Mouse (Mus musculus): ENCODE measurements around the gene Dync2li1. TPM values are rescaled to one million over a fixed set of nuclear protein-coding genes. Genes with fewer than 3 reads are reported as not detected.
A peak's percentile ranks its signal among the peaks of the same experiment; 100 is the strongest.

Dync2li1 gene
- total and polyA plus RNA-seq, 3 experiments, result 0.08 TPM; not detected in 2

- no peak overlapping the region for H3K4me3 ChIP-seq (ENCODE audit: control insufficient read depth in 1 of 2, insufficient read depth in 1 of 2, low read depth in 2 of 2, low read length in 2 of 2)
- no peaks in the 10 kb centered on the region; a peak in 1 of 4 replicates for H3K27me3 ChIP-seq (ENCODE audit: control insufficient read depth in 1 of 2, insufficient read depth in 2 of 2, low read length in 2 of 2)
- DNase-seq (ENCODE audit: low read depth, low spot score), result no peak
- H3K9ac ChIP-seq (ENCODE audit: control insufficient read depth, low read depth, low read length, poor library complexity, severe bottlenecking), result no peak overlapping the region
- H3K27ac ChIP-seq (ENCODE audit: control insufficient read depth, low read depth, low read length), result peak overlapping the region; percentile 37
- H3K9me3 ChIP-seq (replicated peaks; ENCODE audit: insufficient read depth, low read length), result no peaks in the 10 kb centered on the region
- H3K4me1 ChIP-seq (ENCODE audit: control insufficient read depth in 1 of 2, insufficient read depth in 2 of 2, low read length in 2 of 2), result peaks cover 13% of the 10 kb centered on the region in 2 experiments
- no peaks in the 10 kb centered on the region for H3K79me2 ChIP-seq (ENCODE audit: control insufficient read depth, insufficient read depth, low read length, poor library complexity)
- TF ChIP-seq ZKSCAN1 (IDR thresholded peaks at IDR 0.05; ENCODE audit: low read depth, low read length), result no peak
- TF ChIP-seq USF2 (IDR thresholded peaks at IDR 0.05; ENCODE audit: borderline replicate concordance in 1 of 2, insufficient read depth in 1 of 2, low read depth in 1 of 2, low read length in 2 of 2), result no peak
- no peak for TF ChIP-seq HCFC1 (IDR thresholded peaks at IDR 0.05; ENCODE audit: low read depth, low read length)
- no peak for TF ChIP-seq USF1 (IDR thresholded peaks at IDR 0.05; ENCODE audit: low read depth, low read length)
- no peak for TF ChIP-seq E2F4 (IDR thresholded peaks at IDR 0.05; ENCODE audit: borderline replicate concordance, low read depth, low read length)
- no peak for TF ChIP-seq GATA1 (IDR thresholded peaks at IDR 0.05; ENCODE audit: low read depth, low read length)
- no peak for TF ChIP-seq BHLHE40 (IDR thresholded peaks at IDR 0.05; ENCODE audit: borderline replicate concordance, low read depth, low read length)
- no peak for TF ChIP-seq POLR2AphosphoS5 (IDR thresholded peaks at IDR 0.05; ENCODE audit: borderline replicate concordance, low read depth, low read length)
- TF ChIP-seq NELFE (IDR thresholded peaks at IDR 0.05; ENCODE audit: low read depth, low read length), result no peak
- no peak for TF ChIP-seq UBTF (IDR thresholded peaks at IDR 0.05; ENCODE audit: borderline replicate concordance, insufficient read depth, low read depth, low read length)
- TF ChIP-seq TCF12 (IDR thresholded peaks at IDR 0.05; ENCODE audit: low read depth, low read length), result no peak
- TF ChIP-seq ZMIZ1 (IDR thresholded peaks at IDR 0.05; ENCODE audit: low read depth, low read length), result no peak
- no peak for TF ChIP-seq MYC (IDR thresholded peaks at IDR 0.05; ENCODE audit: low read depth, low read length)
- no peak for TF ChIP-seq MXI1 (IDR thresholded peaks at IDR 0.05; ENCODE audit: low read depth, low read length)
- H3K36me3 ChIP-seq (ENCODE audit: control insufficient read depth in 1 of 2, insufficient read depth in 2 of 2, low read length in 2 of 2), result peaks cover 0 to 12% of the 10 kb centered on the region in 2 experiments; a peak in 2 of 4 replicates
These were observed 19.6 kb downstream of the Dync2li1 start for GRCm38 (mm10) chr17:84645894-84646293.

GRCm38 (mm10) chr17:84646477-84646876 lies 20.2 kb downstream of the Dync2li1 start:
- no peak overlapping the region for H3K4me3 ChIP-seq (ENCODE audit: control insufficient read depth in 1 of 2, insufficient read depth in 1 of 2, low read depth in 2 of 2, low read length in 2 of 2)
- no peak overlapping the region for H3K27ac ChIP-seq (ENCODE audit: control insufficient read depth, low read depth, low read length)
- no peaks in the 10 kb centered on the region for H3K79me2 ChIP-seq (ENCODE audit: control insufficient read depth, insufficient read depth, low read length, poor library complexity)
- H3K9ac ChIP-seq (ENCODE audit: control insufficient read depth, low read depth, low read length, poor library complexity, severe bottlenecking), result no peak overlapping the region
- peaks cover 13% of the 10 kb centered on the region in 2 experiments for H3K4me1 ChIP-seq (ENCODE audit: control insufficient read depth in 1 of 2, insufficient read depth in 2 of 2, low read length in 2 of 2)
- TF ChIP-seq HCFC1 (IDR thresholded peaks at IDR 0.05; ENCODE audit: low read depth, low read length), result no peak
- no peak for TF ChIP-seq MXI1 (IDR thresholded peaks at IDR 0.05; ENCODE audit: low read depth, low read length)
- no peak for TF ChIP-seq ELF1 (IDR thresholded peaks at IDR 0.05; ENCODE audit: low read depth, low read length)
- TF ChIP-seq POLR2AphosphoS2 (IDR thresholded peaks at IDR 0.05; ENCODE audit: low read length), result no peak
- no peak for TF ChIP-seq NRF1 (IDR thresholded peaks at IDR 0.05; ENCODE audit: insufficient read depth, low read depth, low read length, poor library complexity, severe bottlenecking)
- TF ChIP-seq KAT2A (conservative IDR thresholded peaks at IDR 0.05; ENCODE audit: low read depth, low read length), result no peak
- TF ChIP-seq ZNF384 (IDR thresholded peaks at IDR 0.05; ENCODE audit: low read depth, low read length), result no peak
- no peak for TF ChIP-seq MEF2A (IDR thresholded peaks at IDR 0.05; ENCODE audit: extremely low read depth, insufficient replicate concordance, low read depth, low read length, poor library complexity, severe bottlenecking)
- TF ChIP-seq CHD2 (IDR thresholded peaks at IDR 0.05; ENCODE audit: low read length), result no peak
- no peak for TF ChIP-seq JUND (IDR thresholded peaks at IDR 0.05; ENCODE audit: low read depth, low read length)
- TF ChIP-seq USF1 (IDR thresholded peaks at IDR 0.05; ENCODE audit: low read depth, low read length), result no peak
- no peak for TF ChIP-seq ZMIZ1 (IDR thresholded peaks at IDR 0.05; ENCODE audit: low read depth, low read length)
- TF ChIP-seq NELFE (IDR thresholded peaks at IDR 0.05; ENCODE audit: low read depth, low read length), result no peak
- no peak for TF ChIP-seq CHD1 (IDR thresholded peaks at IDR 0.05; ENCODE audit: low read depth, low read length)
- no peak for TF ChIP-seq GATA1 (IDR thresholded peaks at IDR 0.05; ENCODE audit: low read depth, low read length)
- no peak for TF ChIP-seq MAZ (IDR thresholded peaks at IDR 0.05; ENCODE audit: low read depth, low read length)
- no peaks in the 10 kb centered on the region; a peak in 1 of 4 replicates for H3K27me3 ChIP-seq (ENCODE audit: control insufficient read depth in 1 of 2, insufficient read depth in 2 of 2, low read length in 2 of 2)
- peaks cover 0 to 12% of the 10 kb centered on the region in 2 experiments; a peak in 2 of 4 replicates for H3K36me3 ChIP-seq (ENCODE audit: control insufficient read depth in 1 of 2, insufficient read depth in 2 of 2, low read length in 2 of 2)
- DNase-seq (ENCODE audit: low read depth, low spot score), result peak; percentile 20
- no peaks in the 10 kb centered on the region for H3K9me3 ChIP-seq (replicated peaks; ENCODE audit: insufficient read depth, low read length)

Data from MEL (cell line).